Mouse (Mus musculus): Measurements from ENCODE around the gene Pxk. TPM values are rescaled to one million over a fixed set of nuclear protein-coding genes. Genes with fewer than 3 reads are reported as not detected.
A peak's percentile ranks its signal among the peaks of the same experiment; 100 is the strongest.

The Pxk gene
- polyA plus RNA-seq, 1 experiment: 17.8 TPM

DNA sequence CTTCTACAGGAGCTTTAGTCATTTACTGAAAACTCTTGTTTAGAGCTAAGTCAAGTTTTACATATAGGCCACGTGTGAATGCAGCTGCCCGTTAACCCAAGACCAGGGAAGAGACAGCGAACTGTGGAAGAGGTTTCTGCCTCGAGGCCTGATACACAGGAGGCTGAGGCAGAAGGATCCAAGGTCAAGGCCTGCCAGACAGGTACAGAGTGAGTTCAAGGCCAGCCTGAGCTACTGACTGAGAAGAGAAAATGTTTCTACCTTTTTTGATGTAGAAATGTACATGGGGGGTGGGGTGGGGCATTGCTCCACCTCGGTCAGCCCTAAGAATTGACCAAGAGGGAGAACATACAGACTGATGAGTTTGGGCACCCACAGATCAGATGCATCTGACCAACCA lies 41.9 kb upstream of the Pxk start:
- no peaks in the 10 kb centered on the region for H3K36me3 ChIP-seq (ENCODE audit: control insufficient read depth, insufficient read depth)
- no peak for TF ChIP-seq USF1 (IDR thresholded peaks at IDR 0.05; ENCODE audit: low read depth)

DNA sequence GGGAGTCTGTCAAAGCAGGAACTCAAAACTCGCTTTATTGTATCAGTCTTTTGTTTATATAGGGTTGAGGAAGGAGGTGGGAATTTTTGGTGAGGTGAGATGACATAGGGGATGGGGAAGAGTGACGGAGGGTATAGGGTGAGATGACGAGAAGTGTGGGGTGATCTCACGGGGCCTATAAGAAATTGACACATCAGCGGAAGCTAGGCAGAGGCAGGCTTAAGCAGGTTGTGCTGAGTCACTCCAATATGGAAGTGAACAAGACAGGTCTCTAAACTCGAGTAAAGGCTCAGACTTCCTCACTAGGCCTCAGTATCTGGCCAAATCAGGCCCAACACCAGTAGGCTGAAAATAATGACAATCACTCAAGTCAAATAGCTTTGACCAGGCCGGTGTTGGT lies 38.1 kb upstream of the Pxk start:
- H3K79me3 ChIP-seq (ENCODE audit: low read depth): no peaks in the 10 kb centered on the region
- no peaks in the 10 kb centered on the region for H3K36me3 ChIP-seq (ENCODE audit: control insufficient read depth, insufficient read depth)
- no peak overlapping the region for H3K4me3 ChIP-seq (ENCODE audit: insufficient read depth, poor library complexity, severe bottlenecking)
- no peaks in the 10 kb centered on the region for H3K79me2 ChIP-seq (ENCODE audit: control insufficient read depth, insufficient read depth)
- no peak overlapping the region for H3ac ChIP-seq (ENCODE audit: control insufficient read depth, insufficient read length, low read depth)
- TF ChIP-seq MYOG (IDR thresholded peaks at IDR 0.05; ENCODE audit: control insufficient read depth, extremely low read depth, insufficient read length) (no peak), FOSL1 (IDR thresholded peaks at IDR 0.05; ENCODE audit: insufficient read depth, low read length, poor library complexity, severe bottlenecking) (no peak), CEBPB (IDR thresholded peaks at IDR 0.05; ENCODE audit: low read depth) (no peak), CTCF (IDR thresholded peaks at IDR 0.05; ENCODE audit: control insufficient read depth, insufficient read depth, insufficient read length) (no peak), MAX (IDR thresholded peaks at IDR 0.05) (no peak)
- no peaks in the 10 kb centered on the region for H3K27me3 ChIP-seq (ENCODE audit: control insufficient read depth, insufficient read depth, insufficient read length)

More for the DNA sequence above, 41.9 kb upstream of the Pxk start:
- no peaks in the 10 kb centered on the region for H3K27me3 ChIP-seq (ENCODE audit: control insufficient read depth, insufficient read depth, insufficient read length)
- no peak overlapping the region for H3ac ChIP-seq (ENCODE audit: control insufficient read depth, insufficient read length, low read depth)
- H3K79me2 ChIP-seq (ENCODE audit: control insufficient read depth, insufficient read depth): no peaks in the 10 kb centered on the region
- no peaks in the 10 kb centered on the region for H3K79me3 ChIP-seq (ENCODE audit: low read depth)
- no peak overlapping the region for H3K4me3 ChIP-seq (ENCODE audit: insufficient read depth, poor library complexity, severe bottlenecking)

DNA sequence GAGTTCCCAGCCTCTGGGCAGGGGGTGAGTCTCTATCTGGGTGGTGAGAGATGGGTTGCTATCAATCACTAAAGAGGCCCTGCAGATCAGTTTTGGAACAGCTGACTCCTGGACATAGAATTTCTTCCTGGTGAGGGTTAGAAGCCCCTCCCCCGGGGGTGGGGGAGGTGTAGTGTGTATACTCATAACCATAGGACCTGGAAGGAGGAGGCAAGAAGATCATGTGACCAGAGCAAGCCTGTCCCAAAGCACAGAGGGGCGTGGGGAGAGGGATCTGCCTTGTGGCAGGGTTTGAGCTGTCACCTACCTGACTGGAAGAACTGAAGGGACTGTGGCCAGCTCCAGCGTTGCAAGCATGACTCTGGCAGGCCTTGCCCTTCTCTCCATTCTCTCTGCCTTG lies 35.9 kb upstream of the Pxk start:
- no peaks in the 10 kb centered on the region for H3K79me2 ChIP-seq (ENCODE audit: control insufficient read depth, insufficient read depth)
- peaks cover 6% of the 10 kb centered on the region for H3K27me3 ChIP-seq (ENCODE audit: control insufficient read depth, insufficient read depth, insufficient read length)
- TF ChIP-seq MAX (IDR thresholded peaks at IDR 0.05) (no peak), USF1 (IDR thresholded peaks at IDR 0.05; ENCODE audit: low read depth) (peak; percentile 28)
- no peak overlapping the region for H3K4me3 ChIP-seq (ENCODE audit: insufficient read depth, poor library complexity, severe bottlenecking)
- no peaks in the 10 kb centered on the region for H3K79me3 ChIP-seq (ENCODE audit: low read depth)
- H3ac ChIP-seq (ENCODE audit: control insufficient read depth, insufficient read length, low read depth): no peak overlapping the region
- H3K36me3 ChIP-seq (ENCODE audit: control insufficient read depth, insufficient read depth): no peaks in the 10 kb centered on the region

GRCm38 (mm10) chr14:8062537-8063301 lies 35.3 kb upstream of the Pxk start:
- Histone ChIP-seq H3K79me3 (ENCODE audit: low read depth) (no peaks in the 10 kb centered on the region), H3K4me3 (ENCODE audit: insufficient read depth, poor library complexity, severe bottlenecking) (no peak overlapping the region), H3K36me3 (ENCODE audit: control insufficient read depth, insufficient read depth) (no peaks in the 10 kb centered on the region), H3K79me2 (ENCODE audit: control insufficient read depth, insufficient read depth) (no peaks in the 10 kb centered on the region), H3K27me3 (ENCODE audit: control insufficient read depth, insufficient read depth, insufficient read length) (peaks cover 10% of the 10 kb centered on the region), H3ac (ENCODE audit: control insufficient read depth, insufficient read length, low read depth) (no peak overlapping the region)
- no peak for TF ChIP-seq CEBPB (IDR thresholded peaks at IDR 0.05; ENCODE audit: low read depth)
- TF ChIP-seq FOSL1 (IDR thresholded peaks at IDR 0.05; ENCODE audit: insufficient read depth, low read length, poor library complexity, severe bottlenecking): no peak
- TF ChIP-seq MYOG (IDR thresholded peaks at IDR 0.05; ENCODE audit: control insufficient read depth, extremely low read depth, insufficient read length): no peak
- no peak for TF ChIP-seq MYOD1 (IDR thresholded peaks at IDR 0.05; ENCODE audit: control insufficient read depth, insufficient read length, low read depth)
- TF ChIP-seq CTCF (IDR thresholded peaks at IDR 0.05; ENCODE audit: control insufficient read depth, insufficient read depth, insufficient read length): no peak
- no peak for TF ChIP-seq USF1 (IDR thresholded peaks at IDR 0.05; ENCODE audit: low read depth)
- no peak for TF ChIP-seq MAX (IDR thresholded peaks at IDR 0.05)

DNA sequence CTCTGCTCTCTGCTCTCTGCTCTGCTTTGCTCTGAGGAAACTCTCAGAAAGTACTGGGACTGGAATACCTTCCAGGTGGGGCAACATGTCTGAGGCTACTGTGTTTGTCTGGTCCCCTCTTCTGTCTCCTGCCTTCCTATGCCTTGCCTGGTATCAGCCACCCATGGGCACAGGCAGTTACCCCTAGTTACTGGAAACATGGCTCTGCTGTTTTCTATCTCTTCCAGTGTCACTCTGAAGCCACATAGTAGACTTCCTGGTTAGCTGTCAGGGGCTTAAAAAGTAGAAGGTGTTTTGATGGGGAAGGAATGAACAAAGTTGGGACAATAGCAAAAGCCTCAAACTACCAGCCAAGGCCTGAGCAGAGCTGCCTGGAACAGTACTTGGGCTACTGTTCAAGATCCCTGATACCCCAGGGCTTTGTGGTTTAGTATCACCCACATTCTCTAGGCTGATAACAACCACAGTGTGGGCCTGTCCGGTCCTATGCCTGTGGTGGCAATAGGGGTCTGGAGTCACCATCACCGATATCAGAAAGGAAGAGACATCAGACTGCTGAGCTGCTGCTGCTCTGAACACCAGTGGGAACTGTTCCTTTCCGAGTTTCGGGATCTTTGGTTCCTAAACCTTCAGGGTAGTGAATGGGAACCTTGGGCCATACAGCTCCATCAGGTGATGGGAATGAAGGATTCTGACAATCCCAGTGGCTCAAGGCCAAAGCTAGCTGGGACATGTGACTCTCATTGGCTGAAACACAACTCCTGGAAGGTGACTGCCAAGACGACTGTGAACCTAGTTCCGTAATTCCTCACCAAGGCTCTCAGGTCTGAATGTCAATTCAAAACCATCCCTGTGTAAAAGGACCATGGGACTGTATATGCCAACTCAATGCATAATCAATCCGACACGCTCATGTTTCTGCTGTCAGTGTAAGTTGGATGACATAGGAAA lies 33.9 kb upstream of the Pxk start:
- no peak overlapping the region for H3ac ChIP-seq (ENCODE audit: control insufficient read depth, insufficient read length, low read depth)
- TF ChIP-seq CEBPB (IDR thresholded peaks at IDR 0.05; ENCODE audit: low read depth): no peak
- TF ChIP-seq CTCF (IDR thresholded peaks at IDR 0.05; ENCODE audit: control insufficient read depth, insufficient read depth, insufficient read length): no peak
- TF ChIP-seq MAX (IDR thresholded peaks at IDR 0.05): no peak
- TF ChIP-seq MYOD1 (IDR thresholded peaks at IDR 0.05; ENCODE audit: control insufficient read depth, insufficient read length, low read depth): no peak
- TF ChIP-seq MYOG (IDR thresholded peaks at IDR 0.05; ENCODE audit: control insufficient read depth, extremely low read depth, insufficient read length): no peak
- no peak for TF ChIP-seq USF1 (IDR thresholded peaks at IDR 0.05; ENCODE audit: low read depth)
- no peak for TF ChIP-seq FOSL1 (IDR thresholded peaks at IDR 0.05; ENCODE audit: insufficient read depth, low read length, poor library complexity, severe bottlenecking)
- H3K79me3 ChIP-seq (ENCODE audit: low read depth): no peaks in the 10 kb centered on the region
- H3K27me3 ChIP-seq (ENCODE audit: control insufficient read depth, insufficient read depth, insufficient read length): peaks cover 10% of the 10 kb centered on the region
- no peaks in the 10 kb centered on the region for H3K36me3 ChIP-seq (ENCODE audit: control insufficient read depth, insufficient read depth)
- no peaks in the 10 kb centered on the region for H3K79me2 ChIP-seq (ENCODE audit: control insufficient read depth, insufficient read depth)
- no peak overlapping the region for H3K4me3 ChIP-seq (ENCODE audit: insufficient read depth, poor library complexity, severe bottlenecking)

All from C2C12 (cell line).